Mouse (Mus musculus) liver, postnatal 0 days (tissue): Measurements from ENCODE around the gene Qtrt2.

ENCODE experiments used
- CTCF ChIP-seq: sonication (generic); IDR thresholded peaks from 2 replicates; pipeline ENCODE4 v1.5.1; 2016; ENCODE audit warnings: antibody characterized with exemption, low read depth
- EP300 ChIP-seq: IDR thresholded peaks from 2 replicates; pipeline ENCODE4 v1.6.1; 2016; ENCODE audit warnings: antibody characterized with exemption, low read depth, mild to moderate bottlenecking

DNA sequence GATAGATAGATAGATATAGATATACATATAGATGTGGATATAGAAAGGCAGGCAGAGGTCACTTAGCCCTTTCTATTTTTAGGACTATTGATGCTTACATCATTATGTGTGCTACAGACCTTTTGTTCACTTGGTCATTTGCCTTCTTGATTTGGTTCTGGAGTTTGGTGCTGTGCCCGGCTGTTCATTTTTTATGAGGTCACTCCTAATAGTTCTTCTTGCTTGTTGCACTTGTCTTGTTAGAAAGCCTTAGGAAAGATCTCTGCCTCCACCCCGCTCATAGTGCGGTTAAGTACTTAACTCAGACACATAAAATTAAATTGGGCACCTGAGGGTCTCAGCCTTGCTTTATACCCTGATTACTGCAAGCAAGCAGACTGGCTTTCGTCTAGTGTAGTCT is 14.2 kb upstream of the Qtrt2 start:
- TF ChIP-seq CTCF, result no peak
- no peak for TF ChIP-seq EP300
